Mouse (Mus musculus) hindbrain, embryonic 11.5 days (tissue): ENCODE data around the gene Basp1. TPM values are rescaled to one million over a fixed set of nuclear protein-coding genes. Genes with fewer than 3 reads are reported as not detected.
A peak's percentile ranks its signal among the peaks of the same experiment; 100 is the strongest.

ENCODE experiments used
- ATAC-seq: fragments of 200-750 bp; cut with Nextera tagmentation; 2 replicates; pipeline ENCODE4 v1.8.0; 2017; ENCODE audit warnings: mild to moderate bottlenecking, moderate TSS enrichment, moderate library complexity; ENCODE audit not compliant: low FRiP score
- DNase-seq: peaks from one replicate; pipeline ENCODE4 v3.0.0-alpha.2; 2015; ENCODE audit warnings: low spot score
- H3K27ac ChIP-seq: fragments of 300-500 bp; sonication (generic); 2 replicates; pipeline ENCODE4 v1.5.1; 2014; ENCODE audit warnings: mild to moderate bottlenecking, low read depth, low read length
- H3K27me3 ChIP-seq: fragments of 300-500 bp; sonication (generic); 2 replicates; pipeline ENCODE4 v1.6.1; 2014; ENCODE audit warnings: mild to moderate bottlenecking, low read length, moderate library complexity, mixed read lengths; ENCODE audit not compliant: control insufficient read depth, insufficient read depth
- H3K36me3 ChIP-seq: fragments of 300-500 bp; sonication (generic); 2 replicates; pipeline ENCODE4 v1.6.1; 2014; ENCODE audit warnings: mild to moderate bottlenecking, low read length, moderate library complexity, mixed read lengths; ENCODE audit not compliant: control insufficient read depth, insufficient read depth
- H3K4me1 ChIP-seq: fragments of 300-500 bp; sonication (generic); replicated peaks from 2 replicates; pipeline ENCODE4 v1.6.1; 2014; ENCODE audit warnings: low read length, mixed read lengths; ENCODE audit not compliant: control insufficient read depth, insufficient read depth
- H3K4me2 ChIP-seq: fragments of 300-500 bp; sonication (generic); replicated peaks from 2 replicates; pipeline ENCODE4 v1.6.1; 2014; ENCODE audit warnings: mild to moderate bottlenecking, low read depth, low read length
- H3K4me3 ChIP-seq: fragments of 300-500 bp; sonication (generic); 2 replicates; pipeline ENCODE4 v1.5.1; 2014; ENCODE audit warnings: low read depth, low read length
- H3K9ac ChIP-seq: fragments of 300-500 bp; sonication (generic); 2 replicates; pipeline ENCODE4 v1.6.1; 2014; ENCODE audit warnings: low read depth, low read length
- H3K9me3 ChIP-seq: fragments of 300-500 bp; sonication (generic); 2 replicates; pipeline ENCODE4 v1.6.1; 2016; ENCODE audit warnings: low read length; ENCODE audit not compliant: control insufficient read depth
- WGBS: fragments of 180-500 bp; shearing (Covaris S2); extraction: QIAGEN DNeasy Blood & Tissue Kit; methylation state at CpG from one replicate; pipeline ENCODE4 v1.1.7; 2014; 5-methylcytosine and 5-hydroxymethylcytosine counted together
- polyA plus RNA-seq: library from polyadenylated mRNA; unstranded; fragments of >200 nt; fragmentation: Nextera tagmentation; extraction: Ambion mirVana; gene quantifications from 2 replicates; pipeline ENCODE4 v1.2.1, GENCODE M21; 2014

Basp1 gene
- polyA plus RNA-seq, 1 experiment from 2014 or later, result 130 TPM

GRCm38 (mm10) chr15:25430167-25430566 is 16.6 kb upstream of the Basp1 start:
- Histone ChIP-seq H3K9me3 (no peaks in the 10 kb centered on the region), H3K36me3 (no peaks in the 10 kb centered on the region), H3K4me1 (no peaks in the 10 kb centered on the region), H3K27ac (no peak overlapping the region), H3K9ac (no peak overlapping the region), H3K4me3 (no peak overlapping the region), H3K4me2 (no peak overlapping the region), H3K27me3 (no peaks in the 10 kb centered on the region)
- no peak for ATAC-seq
- DNase-seq, result no peak
- 90% methylated on average over 3 of the region's 3 CpGs for WGBS

- Histone ChIP-seq H3K4me3 (no peak overlapping the region), H3K9me3 (no peaks in the 10 kb centered on the region), H3K9ac (no peak overlapping the region), H3K36me3 (no peaks in the 10 kb centered on the region), H3K4me2 (no peak overlapping the region), H3K27ac (no peak overlapping the region), H3K4me1 (no peaks in the 10 kb centered on the region), H3K27me3 (no peaks in the 10 kb centered on the region)
- 58% methylated on average over 7 of the region's 7 CpGs for WGBS
- DNase-seq, result no peak
- ATAC-seq, result no peak
Observed at GRCm38 (mm10) chr15:25429007-25429406, 15.4 kb upstream of the Basp1 start.

GRCm38 (mm10) chr15:25428551-25428950 is 15.0 kb upstream of the Basp1 start:
- no peak overlapping the region for H3K9ac ChIP-seq
- ATAC-seq (no peak), DNase-seq (peak; percentile 41)
- no peaks in the 10 kb centered on the region for H3K9me3 ChIP-seq
- H3K4me3 ChIP-seq, result no peak overlapping the region
- H3K4me1 ChIP-seq, result no peaks in the 10 kb centered on the region
- H3K27me3 ChIP-seq, result no peaks in the 10 kb centered on the region
- H3K27ac ChIP-seq, result no peak overlapping the region
- no peaks in the 10 kb centered on the region for H3K36me3 ChIP-seq
- no peak overlapping the region for H3K4me2 ChIP-seq
- 56% methylated on average over 7 of the region's 7 CpGs for WGBS

- ATAC-seq (no peak), DNase-seq (no peak)
- H3K4me2 ChIP-seq, result no peak overlapping the region
- no peak overlapping the region for H3K4me3 ChIP-seq
- H3K9me3 ChIP-seq, result no peaks in the 10 kb centered on the region
- 90% methylated on average over 9 of the region's 9 CpGs for WGBS
- no peaks in the 10 kb centered on the region for H3K4me1 ChIP-seq
- H3K36me3 ChIP-seq, result no peaks in the 10 kb centered on the region
- H3K27ac ChIP-seq, result no peak overlapping the region
- no peak overlapping the region for H3K9ac ChIP-seq
- no peaks in the 10 kb centered on the region for H3K27me3 ChIP-seq
Observed at GRCm38 (mm10) chr15:25420266-25420665, 6.7 kb upstream of the Basp1 start.

GRCm38 (mm10) chr15:25416367-25416766 is 2.8 kb upstream of the Basp1 start:
- Histone ChIP-seq H3K4me2 (peak overlapping the region; percentile 27; the same call in 1 of the 2 replicates), H3K9ac (0 out of 2 replicates have a peak overlapping the region, but pooled peaks have one; percentile 24), H3K36me3 (no peaks in the 10 kb centered on the region), H3K9me3 (no peaks in the 10 kb centered on the region), H3K4me1 (no peaks in the 10 kb centered on the region), H3K4me3 (peak overlapping the region; percentile 16), H3K27me3 (no peaks in the 10 kb centered on the region), H3K27ac (no peak overlapping the region)
- ATAC-seq, result no peak
- WGBS, result 57% methylated on average over 6 of the region's 6 CpGs
- no peak for DNase-seq

- no peaks in the 10 kb centered on the region for H3K36me3 ChIP-seq
- no peak overlapping the region for H3K27ac ChIP-seq
- 49% methylated on average over 4 of the region's 4 CpGs for WGBS
- ATAC-seq (no peak), DNase-seq (peak; percentile 77)
- H3K9ac ChIP-seq, result no peak overlapping the region
- no peaks in the 10 kb centered on the region for H3K27me3 ChIP-seq
- no peaks in the 10 kb centered on the region for H3K9me3 ChIP-seq
- peak overlapping the region; percentile 16 for H3K4me3 ChIP-seq
- peak overlapping the region; percentile 27 for H3K4me2 ChIP-seq
- no peaks in the 10 kb centered on the region for H3K4me1 ChIP-seq
Observed at GRCm38 (mm10) chr15:25415958-25416357, 2.4 kb upstream of the Basp1 start.

GRCm38 (mm10) chr15:25414747-25415119 is 1.2 kb upstream of the Basp1 start:
- WGBS, result 2% methylated on average over 14 of the region's 14 CpGs

GRCm38 (mm10) chr15:25414011-25414746 is 615 bp upstream of the Basp1 start:
- Histone ChIP-seq H3K9me3 (no peaks in the 10 kb centered on the region), H3K27me3 (no peaks in the 10 kb centered on the region), H3K4me3 (peak overlapping the region; percentile 92), H3K4me2 (peak overlapping the region; percentile 51), H3K9ac (peak overlapping the region; percentile 99), H3K4me1 (no peaks in the 10 kb centered on the region), H3K36me3 (no peaks in the 10 kb centered on the region), H3K27ac (peak overlapping the region; percentile 95)
- DNase-seq (peak; percentile 81), ATAC-seq (peak; percentile 39)
- WGBS, result under 1% methylated on average over 32 of the region's 36 CpGs

More at GRCm38 (mm10) chr15:25414747-25415119, 1.2 kb upstream of the Basp1 start:
- H3K9me3 ChIP-seq, result no peaks in the 10 kb centered on the region
- H3K9ac ChIP-seq, result peak overlapping the region; percentile 99
- DNase-seq (peak; percentile 94), ATAC-seq (peak; percentile 15)
- H3K27me3 ChIP-seq, result no peaks in the 10 kb centered on the region
- H3K36me3 ChIP-seq, result no peaks in the 10 kb centered on the region
- no peaks in the 10 kb centered on the region for H3K4me1 ChIP-seq
- H3K27ac ChIP-seq, result peak overlapping the region; percentile 95
- peak overlapping the region; percentile 51 for H3K4me2 ChIP-seq
- peak overlapping the region; percentile 92 for H3K4me3 ChIP-seq

GRCm38 (mm10) chr15:25412761-25413261 is 753 bp downstream of the Basp1 start:
- H3K27me3 ChIP-seq, result no peaks in the 10 kb centered on the region
- peak overlapping the region; percentile 95 for H3K27ac ChIP-seq
- H3K9me3 ChIP-seq, result no peaks in the 10 kb centered on the region
- no peaks in the 10 kb centered on the region for H3K36me3 ChIP-seq
- ATAC-seq (peak; percentile 33), DNase-seq (peak; percentile 76)
- 0 out of 2 replicates have a peak, but pooled peaks cover 3% of the 10 kb centered on the region for H3K4me1 ChIP-seq
- H3K4me3 ChIP-seq, result peak overlapping the region; percentile 92
- 3% methylated on average over 33 of the region's 35 CpGs for WGBS
- H3K4me2 ChIP-seq, result peak overlapping the region; percentile 51
- peak overlapping the region; percentile 99 for H3K9ac ChIP-seq
